Comparison of ENCODE assay signal across 10 mouse cellular contexts in the genomic region with DNA sequence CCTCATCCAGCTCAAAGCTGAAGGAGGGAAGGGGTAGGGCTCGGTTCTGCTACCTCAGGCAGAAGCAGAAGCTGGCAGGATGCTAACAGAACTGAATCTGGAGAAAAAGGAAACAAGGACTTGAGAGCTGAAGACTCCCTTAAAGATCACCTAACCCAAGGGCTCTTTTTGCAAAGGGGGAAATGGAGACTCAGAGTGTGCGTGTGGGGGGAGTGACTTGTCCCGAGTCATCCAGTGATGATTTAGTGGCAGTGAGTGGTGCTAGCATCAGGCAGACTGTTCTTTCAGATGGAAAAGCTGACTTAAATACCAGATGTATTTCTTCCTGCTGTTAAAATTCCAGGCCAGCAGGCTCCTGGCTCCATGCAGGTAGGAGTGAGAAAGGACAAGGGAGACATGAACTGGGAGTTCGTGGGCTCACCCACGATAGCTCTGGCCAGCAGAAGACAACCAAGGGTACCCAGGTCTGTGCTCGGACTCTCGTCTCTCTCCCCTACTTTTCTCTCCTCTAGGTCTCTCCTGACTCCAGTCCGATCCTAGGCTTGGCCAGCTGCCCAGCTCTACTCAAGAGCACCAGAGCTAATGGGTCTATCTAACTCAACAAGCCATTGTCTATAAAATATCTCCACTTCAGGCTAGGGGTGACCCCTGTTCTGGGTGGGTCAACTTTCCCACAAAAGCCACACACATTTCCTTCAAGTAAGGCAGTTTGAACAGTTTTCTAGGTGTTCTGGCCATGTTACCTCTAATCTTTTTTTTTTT. TPM values are rescaled to one million over a fixed set of nuclear protein-coding genes. Genes with fewer than 3 reads are reported as not detected.
A peak's percentile ranks its signal among the peaks of the same experiment; 100 is the strongest.
DNase-seq lines count a peak whose midpoint lies in the region; ATAC-seq and TF ChIP-seq lines count a peak whose summit lies in the region.
"Had no signal": no experiment of that assay in that cellular context is flagged by ENCODE, and none has a peak within 500 bp of the region (broad histone marks: within the 10 kb centered on the region; RNA-seq: fewer than 3 reads in every experiment).

No protein-coding gene starts in this region.

- H3K27me3 ChIP-seq in stomach, embryonic 14.5 days (ENCODE audit: control insufficient read depth, insufficient read depth, low read length), result no peaks in the 10 kb centered on the region
- no peaks in the 10 kb centered on the region for H3K27me3 ChIP-seq in stomach, postnatal 0 days (ENCODE audit: control insufficient read depth, insufficient read depth, low read length)
- H3K27me3 ChIP-seq in hindbrain, embryonic 12.5 days, result no peaks in the 10 kb centered on the region
- no peaks in the 10 kb centered on the region for H3K27me3 ChIP-seq in liver, embryonic 11.5 days (replicated peaks; ENCODE audit: control insufficient read depth, insufficient read depth, low read length)
- H3K27me3 ChIP-seq: hindbrain, embryonic 15.5 days had no signal

- H3K4me3 ChIP-seq in gastrocnemius, adult 2 months, result no peak overlapping the region
- no peak overlapping the region for H3K4me3 ChIP-seq in stomach, embryonic 14.5 days (ENCODE audit: low read depth, low read length)
- H3K4me3 ChIP-seq in stomach, postnatal 0 days (ENCODE audit: low read depth, low read length), result no peak overlapping the region
- H3K4me3 ChIP-seq in hindbrain, embryonic 12.5 days, result no peak overlapping the region
- no peak overlapping the region for H3K4me3 ChIP-seq in liver, embryonic 11.5 days (ENCODE audit: low read depth, low read length)
- H3K4me3 ChIP-seq: hindbrain, embryonic 15.5 days had no signal

- intact Hi-C loops in gastrocnemius, adult 2 months (cut with DNase I), result loop anchor here (10.0 kb wide), 1 partner anchor 68 kb away; no protein-coding TSS in a partner anchor

- no peak overlapping the region for H3K9ac ChIP-seq in stomach, embryonic 14.5 days (replicated peaks; ENCODE audit: low read depth, low read length)
- H3K9ac ChIP-seq in stomach, postnatal 0 days (ENCODE audit: low read length), result no peak overlapping the region
- H3K9ac ChIP-seq in hindbrain, embryonic 12.5 days, result no peak overlapping the region
- no peak overlapping the region for H3K9ac ChIP-seq in liver, embryonic 11.5 days (ENCODE audit: low read depth, low read length)
- H3K9ac ChIP-seq: hindbrain, embryonic 15.5 days had no signal

- no peak overlapping the region for H3K4me2 ChIP-seq in stomach, embryonic 14.5 days (replicated peaks; ENCODE audit: low read depth, low read length)
- H3K4me2 ChIP-seq in stomach, postnatal 0 days (replicated peaks; ENCODE audit: low read depth), result no peak overlapping the region
- no peak overlapping the region for H3K4me2 ChIP-seq in hindbrain, embryonic 12.5 days (replicated peaks)
- no peak overlapping the region for H3K4me2 ChIP-seq in liver, embryonic 11.5 days
- H3K4me2 ChIP-seq: hindbrain, embryonic 15.5 days had no signal

- 57% methylated on average over 8 of the region's 8 CpGs for WGBS in stomach, embryonic 14.5 days
- WGBS in stomach, postnatal 0 days, result 50% methylated on average over 8 of the region's 8 CpGs
- WGBS in hindbrain, embryonic 12.5 days, result 76% methylated on average over 8 of the region's 8 CpGs
- WGBS in liver, embryonic 11.5 days, result 60% methylated on average over 8 of the region's 8 CpGs

- peak overlapping the region; percentile 58 for H3K27ac ChIP-seq in gastrocnemius, adult 2 months
- H3K27ac ChIP-seq in stomach, embryonic 14.5 days (ENCODE audit: low read length), result no peak overlapping the region
- no peak overlapping the region for H3K27ac ChIP-seq in stomach, postnatal 0 days (replicated peaks)
- peak overlapping the region; percentile 4; the same call in 1 of the 2 replicates for H3K27ac ChIP-seq in hindbrain, embryonic 12.5 days
- H3K27ac ChIP-seq in liver, embryonic 11.5 days (ENCODE audit: low read depth, low read length), result no peak overlapping the region
- H3K27ac ChIP-seq: hindbrain, embryonic 15.5 days had no signal

- H3K4me1 ChIP-seq in stomach, embryonic 14.5 days (ENCODE audit: control insufficient read depth, insufficient read depth, low read length), result 0 out of 2 replicates have a peak, but pooled peaks cover 4% of the 10 kb centered on the region
- no peaks in the 10 kb centered on the region for H3K4me1 ChIP-seq in stomach, postnatal 0 days (replicated peaks; ENCODE audit: control insufficient read depth, insufficient read depth)
- peaks cover 14% of the 10 kb centered on the region; the same call in 1 of the 2 replicates for H3K4me1 ChIP-seq in hindbrain, embryonic 12.5 days
- H3K4me1 ChIP-seq in liver, embryonic 11.5 days (replicated peaks; ENCODE audit: control insufficient read depth, insufficient read depth, low read length), result no peaks in the 10 kb centered on the region

- no peak for TF ChIP-seq CTCF in gastrocnemius, adult 2 months (IDR thresholded peaks at IDR 0.05)
- TF ChIP-seq CTCF in stomach, postnatal 0 days (IDR thresholded peaks at IDR 0.05; ENCODE audit: low read depth), result no peak

- peak; percentile 46; the same call in 1 of the 2 replicates for ATAC-seq in stomach, embryonic 14.5 days (ENCODE audit: insufficient number of reproducible peaks, insufficient read depth, low FRiP score, low read depth)
- ATAC-seq in stomach, postnatal 0 days (ENCODE audit: low FRiP score, low TSS enrichment), result no peak
- no peak for ATAC-seq in hindbrain, embryonic 12.5 days (ENCODE audit: low FRiP score)
- ATAC-seq in liver, embryonic 11.5 days (replicated peaks; ENCODE audit: low FRiP score), result no peak
- ATAC-seq: Patski had no signal

- DNase-seq in gastrocnemius, adult 2 months, result peak; percentile 32
- DNase-seq in gastrocnemius, adult 8-10 months (ENCODE audit: low spot score in 2 of 2), result no peak
- DNase-seq in stomach, postnatal 0 days (ENCODE audit: low spot score), result no peak
- DNase-seq in thymus, postnatal 4 days, result peak; percentile 27
- no peak for DNase-seq in spleen, adult 12 weeks (ENCODE audit: low spot score)
- no peak for DNase-seq in liver, embryonic 11.5 days (ENCODE audit: low spot score)

- TF ChIP-seq EP300 in stomach, postnatal 0 days (optimal IDR thresholded peaks at IDR 0.05), result no peak

- H3K36me3 ChIP-seq in stomach, embryonic 14.5 days (ENCODE audit: control insufficient read depth, insufficient read depth, low read length), result no peaks in the 10 kb centered on the region
- no peaks in the 10 kb centered on the region for H3K36me3 ChIP-seq in stomach, postnatal 0 days (ENCODE audit: control insufficient read depth, insufficient read depth, low read length)
- H3K36me3 ChIP-seq in hindbrain, embryonic 12.5 days, result no peaks in the 10 kb centered on the region
- no peaks in the 10 kb centered on the region for H3K36me3 ChIP-seq in liver, embryonic 11.5 days (ENCODE audit: control insufficient read depth, insufficient read depth, low read length)
- H3K36me3 ChIP-seq: hindbrain, embryonic 15.5 days had no signal

- no peaks in the 10 kb centered on the region for H3K9me3 ChIP-seq in stomach, embryonic 14.5 days (ENCODE audit: control insufficient read depth, low read depth, low read length)
- no peaks in the 10 kb centered on the region for H3K9me3 ChIP-seq in stomach, postnatal 0 days (ENCODE audit: control insufficient read depth, low read length)
- H3K9me3 ChIP-seq in hindbrain, embryonic 12.5 days (replicated peaks), result no peaks in the 10 kb centered on the region
- no peaks in the 10 kb centered on the region for H3K9me3 ChIP-seq in liver, embryonic 11.5 days (ENCODE audit: control insufficient read depth, low read length)
- H3K9me3 ChIP-seq: hindbrain, embryonic 15.5 days had no signal

RNA-seq across cellular contexts. Expression of a gene that starts 8.5 kb away (rescaled TPM):
- total RNA-seq in gastrocnemius, adult 2 months (2021), result 1 to 10 TPM in 1 of 2 experiments, under 1 TPM in 1; 0.99 to 1.9 TPM
- 1 to 10 TPM in 2 of 4 experiments, under 1 TPM in 2; 0.53 to 2.0 (median 0.86) TPM for total RNA-seq in gastrocnemius, adult 8-10 months (2022)
- 21.0 and 24.7 TPM in 2 replicates for polyA plus RNA-seq in stomach, embryonic 14.5 days (2014; fragmentation: Nextera tagmentation; extraction: Ambion mirVana)
- 7.7 and 8.1 TPM in 2 replicates for polyA plus RNA-seq in stomach, postnatal 0 days (2015; fragmentation: Nextera tagmentation; extraction: Ambion mirVana)
- polyA plus RNA-seq in hindbrain, embryonic 12.5 days (2016; fragmentation: Nextera tagmentation; extraction: Ambion mirVana), result 61.9 and 68.7 TPM in 2 replicates
- 13.5 and 14.1 TPM in 2 replicates for polyA plus RNA-seq in liver, embryonic 11.5 days (2014; fragmentation: Nextera tagmentation; extraction: Ambion mirVana)

Comparison
In these comparisons a context has a peak if more than half of its experiments do, and no peak if none do; other contexts are left out.
1. DNase-seq: peak in gastrocnemius, adult 2 months (single experiment) and thymus, postnatal 4 days (single experiment); none in gastrocnemius, adult 8-10 months (0 of 2), stomach, postnatal 0 days (single experiment), spleen, adult 12 weeks (single experiment) and liver, embryonic 11.5 days (single experiment).
2. H3K27ac ChIP-seq: peak in gastrocnemius, adult 2 months (single experiment) and hindbrain, embryonic 12.5 days (single experiment); none in stomach, embryonic 14.5 days (single experiment), stomach, postnatal 0 days (single experiment) and liver, embryonic 11.5 days (single experiment).